Mouse (Mus musculus) heart, embryonic 12.5 days (tissue): ENCODE data around the gene Krba1. TPM values are rescaled to one million over a fixed set of nuclear protein-coding genes. Genes with fewer than 3 reads are reported as not detected.

Source experiments
- ATAC-seq: fragments of 200-750 bp; cut with Nextera tagmentation; 2 replicates; pipeline ENCODE4 v1.8.0; 2017; ENCODE audit warnings: moderate TSS enrichment, moderate library complexity; ENCODE audit not compliant: insufficient number of reproducible peaks, low FRiP score
- H3K27ac ChIP-seq: fragments of 300-500 bp; sonication (generic); 2 replicates; pipeline ENCODE4 v1.5.1; 2016; ENCODE audit warnings: mild to moderate bottlenecking, moderate library complexity; ENCODE audit not compliant: poor library complexity, severe bottlenecking
- H3K27me3 ChIP-seq: fragments of 300-500 bp; sonication (generic); replicated peaks from 2 replicates; pipeline ENCODE4 v1.6.1; 2016; ENCODE audit warnings: mild to moderate bottlenecking, moderate library complexity
- H3K36me3 ChIP-seq: fragments of 300-500 bp; sonication (generic); 2 replicates; pipeline ENCODE4 v1.6.1; 2016; ENCODE audit warnings: mild to moderate bottlenecking, moderate library complexity
- H3K4me1 ChIP-seq: fragments of 300-500 bp; sonication (generic); replicated peaks from 2 replicates; pipeline ENCODE4 v1.6.1; 2016; ENCODE audit warnings: mild to moderate bottlenecking
- H3K4me2 ChIP-seq: fragments of 300-500 bp; sonication (generic); 2 replicates; pipeline ENCODE4 v1.6.1; 2016; ENCODE audit warnings: mild to moderate bottlenecking, moderate library complexity
- H3K4me3 ChIP-seq: fragments of 300-500 bp; sonication (generic); 2 replicates; pipeline ENCODE4 v1.5.1; 2016; ENCODE audit warnings: mild to moderate bottlenecking
- H3K9ac ChIP-seq: fragments of 300-500 bp; sonication (generic); 2 replicates; pipeline ENCODE4 v1.6.1; 2016; ENCODE audit warnings: mild to moderate bottlenecking, moderate library complexity
- H3K9me3 ChIP-seq: fragments of 300-500 bp; sonication (generic); replicated peaks from 2 replicates; pipeline ENCODE4 v1.6.1; 2016; ENCODE audit warnings: mild to moderate bottlenecking, moderate library complexity
- WGBS: fragments of 180-500 bp; shearing (Covaris S2); methylation state at CpG from one replicate; pipeline ENCODE4 v1.1.7; 2016; 5-methylcytosine and 5-hydroxymethylcytosine counted together
- polyA plus RNA-seq: library from polyadenylated mRNA; unstranded; fragments of >200 nt; fragmentation: Nextera tagmentation; extraction: Ambion mirVana; gene quantifications from 2 replicates; pipeline ENCODE4 v1.2.1, GENCODE M21; 2016

The Krba1 gene
- polyA plus RNA-seq, 1 experiment from 2014 or later = 21.2 TPM

DNA sequence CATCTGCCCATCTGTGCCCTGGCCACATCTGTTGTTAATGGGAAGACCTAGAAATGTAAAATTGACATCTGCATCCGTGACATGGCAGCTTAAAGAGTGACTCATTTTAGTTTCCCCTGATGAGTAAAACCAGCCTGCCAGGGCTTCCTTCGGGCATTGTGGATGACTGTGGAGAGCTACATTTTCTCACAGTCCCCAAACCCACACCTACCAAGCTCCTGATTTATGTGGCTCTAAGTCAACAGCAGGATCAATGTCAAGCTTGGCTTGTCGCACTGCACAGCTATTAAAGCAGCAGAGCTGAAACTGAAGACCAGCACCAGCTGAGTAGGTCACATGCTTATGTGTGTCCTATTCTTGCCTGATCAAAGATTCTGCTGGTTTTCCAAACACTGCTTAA is 15.2 kb downstream of the Krba1 start:
- Histone ChIP-seq H3K4me1 (peaks cover 19% of the 10 kb centered on the region), H3K27ac (peak overlapping the region; percentile 72; the same call in 1 of the 2 replicates)
- no peak for ATAC-seq

DNA sequence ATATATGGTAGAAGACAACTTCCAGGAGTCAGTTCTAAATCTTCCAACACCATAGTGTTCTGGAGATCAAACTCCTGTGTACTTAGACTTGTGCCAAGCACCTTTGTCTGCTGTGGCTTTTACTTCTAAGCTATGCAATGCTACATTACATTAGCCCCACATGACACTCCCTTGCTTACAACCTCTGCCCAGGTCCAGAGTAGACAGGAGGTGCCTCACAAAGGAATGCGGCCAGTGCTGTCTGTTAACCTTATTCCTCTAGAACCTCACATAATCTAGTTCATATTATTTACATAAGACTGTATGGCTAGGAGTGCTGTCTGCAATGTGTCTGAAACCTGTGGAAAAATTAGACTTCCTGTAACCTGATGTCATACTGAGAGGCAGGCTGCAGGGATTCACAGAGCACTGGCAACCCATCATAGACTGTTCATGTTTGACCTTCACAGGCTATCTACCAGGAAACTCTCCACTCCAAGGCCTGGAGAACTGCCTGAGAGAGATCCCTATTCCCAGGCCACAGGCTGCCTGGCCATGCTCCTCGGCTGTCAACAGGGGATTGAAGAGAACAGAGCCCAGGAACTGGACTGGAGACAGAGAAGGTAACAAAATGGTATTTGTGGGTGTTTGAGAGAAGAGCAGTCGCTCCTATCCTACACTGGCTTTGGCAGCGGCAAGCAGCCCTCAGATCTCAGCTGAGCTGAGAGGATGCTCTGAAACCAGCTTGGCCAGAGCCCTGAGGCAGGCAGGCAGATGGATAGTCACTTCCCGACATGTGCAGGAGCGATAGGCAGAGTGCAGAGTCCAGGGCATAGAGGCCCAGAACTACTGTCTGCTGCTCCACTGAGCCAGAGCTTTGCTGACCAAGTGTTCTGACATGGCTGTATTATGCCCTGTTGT is 16.1 kb downstream of the Krba1 start:
- peak; percentile 58 for ATAC-seq
- 75% methylated on average over 6 of the region's 6 CpGs for WGBS
- H3K4me2 ChIP-seq = no peak overlapping the region
- H3K27ac ChIP-seq = peak overlapping the region; percentile 72
- no peaks in the 10 kb centered on the region for H3K27me3 ChIP-seq
- no peaks in the 10 kb centered on the region for H3K9me3 ChIP-seq
- peaks cover 19% of the 10 kb centered on the region for H3K4me1 ChIP-seq
- H3K36me3 ChIP-seq = peaks cover 99% of the 10 kb centered on the region
- H3K4me3 ChIP-seq = no peak overlapping the region
- H3K9ac ChIP-seq = no peak overlapping the region

More for the DNA sequence above, 15.2 kb downstream of the Krba1 start:
- Histone ChIP-seq H3K27me3 (no peaks in the 10 kb centered on the region), H3K36me3 (peaks cover 99% of the 10 kb centered on the region), H3K9me3 (no peaks in the 10 kb centered on the region), H3K4me3 (no peak overlapping the region), H3K9ac (no peak overlapping the region), H3K4me2 (no peak overlapping the region)
- 83% methylated on average over 3 of the region's 3 CpGs for WGBS

DNA sequence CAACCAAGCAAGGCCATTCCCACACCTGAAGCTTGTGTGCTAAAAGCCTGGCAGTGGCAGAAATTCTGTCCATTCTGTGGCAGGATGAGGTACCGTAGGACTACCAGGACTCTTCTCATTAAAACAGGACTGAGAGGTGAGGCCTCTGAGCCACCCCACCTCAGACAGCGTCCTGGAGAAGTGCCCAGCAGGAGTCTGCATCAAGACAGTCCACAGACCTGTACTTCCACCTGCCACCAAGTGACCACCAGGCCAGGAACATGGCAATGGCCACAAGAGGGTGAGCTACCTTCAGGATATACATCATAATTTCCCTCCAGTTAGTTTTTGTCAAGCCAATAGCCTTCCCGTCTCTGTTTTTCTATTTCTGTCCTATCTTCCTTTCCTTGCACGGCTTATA is 16.8 kb downstream of the Krba1 start:
- no peaks in the 10 kb centered on the region for H3K9me3 ChIP-seq
- H3K9ac ChIP-seq = no peak overlapping the region
- H3K4me3 ChIP-seq = no peak overlapping the region
- no peaks in the 10 kb centered on the region for H3K27me3 ChIP-seq
- peaks cover 19% of the 10 kb centered on the region for H3K4me1 ChIP-seq
- no peak overlapping the region for H3K4me2 ChIP-seq
- no peak for ATAC-seq
- H3K36me3 ChIP-seq = peaks cover 99% of the 10 kb centered on the region
- H3K27ac ChIP-seq = peak overlapping the region; percentile 72
- 78% methylated on average over 4 of the region's 4 CpGs for WGBS

DNA sequence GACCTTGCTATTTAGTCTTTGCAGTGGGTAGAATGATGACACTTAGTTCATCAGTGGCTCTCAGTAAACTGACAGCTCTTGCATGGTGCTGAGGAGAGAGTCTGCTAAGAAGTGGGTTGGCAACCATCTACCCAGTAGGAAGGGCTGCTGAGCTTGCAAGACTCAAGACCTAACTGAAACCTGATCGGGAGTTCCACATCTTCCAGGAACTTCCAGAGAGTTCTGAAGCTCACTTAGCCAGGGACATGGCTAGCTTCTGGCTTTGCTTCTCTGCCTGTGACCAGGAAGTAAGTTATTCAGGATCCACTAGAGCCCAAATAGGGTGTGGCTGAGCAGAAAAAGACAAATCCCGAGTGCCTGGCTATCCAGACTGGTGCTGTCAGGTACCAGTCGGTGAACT is 17.3 kb downstream of the Krba1 start:
- 80% methylated on average over 3 of the region's 3 CpGs for WGBS
- H3K9me3 ChIP-seq = no peaks in the 10 kb centered on the region
- peaks cover 19% of the 10 kb centered on the region for H3K4me1 ChIP-seq
- no peak overlapping the region for H3K27ac ChIP-seq
- H3K9ac ChIP-seq = no peak overlapping the region
- H3K4me3 ChIP-seq = no peak overlapping the region
- H3K36me3 ChIP-seq = peaks cover 99% of the 10 kb centered on the region
- no peak overlapping the region for H3K4me2 ChIP-seq
- no peak for ATAC-seq
- H3K27me3 ChIP-seq = no peaks in the 10 kb centered on the region

GRCm38 (mm10) chr6:48413081-48413480 is 17.7 kb downstream of the Krba1 start:
- Histone ChIP-seq H3K4me2 (no peak overlapping the region), H3K27ac (no peak overlapping the region), H3K9ac (no peak overlapping the region), H3K27me3 (no peaks in the 10 kb centered on the region), H3K9me3 (no peaks in the 10 kb centered on the region), H3K4me1 (peaks cover 19% of the 10 kb centered on the region), H3K4me3 (no peak overlapping the region), H3K36me3 (peaks cover 99% of the 10 kb centered on the region)
- no peak for ATAC-seq
- 77% methylated on average over 10 of the region's 10 CpGs for WGBS

DNA sequence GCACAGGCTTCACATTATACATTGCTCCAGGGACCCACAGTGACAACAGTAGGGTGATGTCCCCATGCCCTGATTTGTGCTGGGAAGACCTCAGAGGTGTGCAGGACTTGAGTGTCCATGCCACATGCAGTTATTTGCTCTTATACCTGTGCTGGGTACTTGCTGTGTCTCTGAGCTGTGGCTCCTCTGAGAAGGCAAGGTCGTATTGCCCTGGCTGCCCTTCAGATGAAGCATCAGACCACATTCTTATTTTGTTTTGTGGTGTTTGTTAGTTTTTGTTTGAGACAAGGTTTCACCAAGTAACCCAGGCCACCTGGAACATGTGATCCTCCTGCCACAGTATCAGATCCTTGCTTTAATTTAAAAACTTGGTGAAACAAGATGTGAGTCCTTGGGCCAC is 19.5 kb downstream of the Krba1 start:
- no peak for ATAC-seq
- Histone ChIP-seq H3K9ac (no peak overlapping the region), H3K36me3 (peaks cover 91% of the 10 kb centered on the region), H3K27ac (no peak overlapping the region), H3K4me2 (no peak overlapping the region), H3K4me1 (peaks cover 12% of the 10 kb centered on the region), H3K9me3 (no peaks in the 10 kb centered on the region), H3K27me3 (no peaks in the 10 kb centered on the region), H3K4me3 (no peak overlapping the region)
- 71% methylated on average over 1 of the region's 1 CpGs for WGBS

DNA sequence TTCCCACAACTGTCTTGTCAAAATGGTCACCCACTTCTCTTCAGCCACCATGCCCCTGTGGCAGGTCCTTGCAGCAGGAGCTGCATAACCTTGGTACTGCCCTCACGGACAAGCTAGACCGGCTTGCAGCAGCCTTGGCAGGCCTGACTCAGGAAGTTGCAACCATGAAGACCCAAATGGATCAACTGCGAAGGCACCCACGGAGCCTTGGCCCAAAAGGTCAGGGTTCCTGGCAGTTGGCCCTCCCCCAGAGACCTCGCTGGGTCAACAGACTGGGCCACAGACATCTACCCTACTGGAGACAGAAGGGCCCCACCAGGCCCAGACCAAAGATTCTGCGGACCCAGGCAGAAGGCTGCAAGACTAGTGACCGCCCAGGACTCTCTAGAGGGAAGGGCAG is 20.2 kb downstream of the Krba1 start:
- H3K27ac ChIP-seq = no peak overlapping the region
- no peak overlapping the region for H3K9ac ChIP-seq
- no peak overlapping the region for H3K4me3 ChIP-seq
- H3K9me3 ChIP-seq = no peaks in the 10 kb centered on the region
- no peak for ATAC-seq
- H3K4me1 ChIP-seq = peaks cover 16% of the 10 kb centered on the region
- peaks cover 83% of the 10 kb centered on the region for H3K36me3 ChIP-seq
- WGBS = 93% methylated on average over 7 of the region's 7 CpGs
- H3K4me2 ChIP-seq = no peak overlapping the region
- H3K27me3 ChIP-seq = no peaks in the 10 kb centered on the region

DNA sequence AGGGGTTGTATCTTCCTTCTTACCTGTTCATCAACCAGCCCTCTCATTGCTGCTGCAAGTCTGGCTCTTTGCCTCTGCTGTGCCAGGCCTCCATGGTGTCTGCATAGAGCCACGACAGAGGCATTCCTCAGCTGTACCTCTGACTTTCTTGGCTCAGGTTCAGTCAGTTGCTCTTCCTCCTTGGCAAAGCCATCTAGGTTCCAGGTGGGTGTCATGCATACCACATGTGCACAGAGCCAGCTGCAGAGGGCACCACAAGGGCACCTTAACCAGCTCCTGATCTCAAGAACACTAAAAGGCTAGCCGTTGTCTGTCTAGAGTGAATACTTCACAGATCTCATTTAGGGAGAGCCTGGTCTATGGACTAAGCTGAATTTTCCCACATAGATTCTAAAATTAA is 21.1 kb downstream of the Krba1 start:
- H3K4me3 ChIP-seq = no peak overlapping the region

GRCm38 (mm10) chr6:48420647-48421046 is 25.3 kb downstream of the Krba1 start:
- H3K4me2 ChIP-seq = no peak overlapping the region
- peaks cover 8% of the 10 kb centered on the region; the same call in 1 of the 2 replicates for H3K4me1 ChIP-seq
- peaks cover 34% of the 10 kb centered on the region for H3K36me3 ChIP-seq
- no peaks in the 10 kb centered on the region for H3K9me3 ChIP-seq
- no peak overlapping the region for H3K27ac ChIP-seq
- H3K27me3 ChIP-seq = no peaks in the 10 kb centered on the region
- 12% methylated on average over 2 of the region's 2 CpGs for WGBS
- ATAC-seq = no peak
- no peak overlapping the region for H3K9ac ChIP-seq
- H3K4me3 ChIP-seq = no peak overlapping the region

More for the DNA sequence above, 21.1 kb downstream of the Krba1 start:
- Histone ChIP-seq H3K9me3 (no peaks in the 10 kb centered on the region), H3K27ac (no peak overlapping the region), H3K27me3 (no peaks in the 10 kb centered on the region), H3K4me1 (peaks cover 16% of the 10 kb centered on the region), H3K36me3 (peaks cover 76% of the 10 kb centered on the region), H3K4me2 (no peak overlapping the region), H3K9ac (no peak overlapping the region)
- WGBS = 85% methylated on average over 2 of the region's 2 CpGs
- ATAC-seq = no peak

DNA sequence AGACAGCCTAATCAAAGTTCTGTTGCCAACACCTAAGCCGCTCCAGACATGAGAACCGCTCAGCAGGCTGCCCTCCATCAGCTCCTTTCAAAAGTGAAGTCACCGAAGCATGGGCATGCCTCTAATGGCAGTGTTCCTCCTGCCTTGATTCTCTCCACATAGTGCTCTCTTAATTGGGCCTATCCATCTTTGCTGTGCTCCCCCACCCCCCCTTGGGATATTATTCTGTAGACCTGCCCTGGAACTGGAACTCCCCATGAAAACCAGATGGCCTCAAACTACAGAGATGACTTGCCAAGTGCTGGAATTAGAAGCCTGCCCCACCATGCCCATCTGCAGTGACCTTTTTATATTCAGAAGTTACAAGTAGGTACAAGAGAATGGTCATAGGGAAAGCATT is 27.9 kb downstream of the Krba1 start:
- no peak overlapping the region for H3K4me3 ChIP-seq
- H3K27ac ChIP-seq = no peak overlapping the region
- 75% methylated on average over 3 of the region's 3 CpGs for WGBS

GRCm38 (mm10) chr6:48424074-48424473 is 28.7 kb downstream of the Krba1 start:
- H3K27ac ChIP-seq = no peak overlapping the region
- H3K36me3 ChIP-seq = no peaks in the 10 kb centered on the region
- no peak overlapping the region for H3K4me2 ChIP-seq
- peaks cover 8% of the 10 kb centered on the region; the same call in 1 of the 2 replicates for H3K4me1 ChIP-seq
- no peaks in the 10 kb centered on the region for H3K9me3 ChIP-seq
- WGBS = 61% methylated on average over 5 of the region's 5 CpGs
- no peak overlapping the region for H3K9ac ChIP-seq
- ATAC-seq = no peak
- no peaks in the 10 kb centered on the region for H3K27me3 ChIP-seq
- H3K4me3 ChIP-seq = no peak overlapping the region

More for the DNA sequence above, 27.9 kb downstream of the Krba1 start:
- ATAC-seq = no peak
- H3K36me3 ChIP-seq = peaks cover 7% of the 10 kb centered on the region
- no peak overlapping the region for H3K9ac ChIP-seq
- no peaks in the 10 kb centered on the region for H3K9me3 ChIP-seq
- H3K4me1 ChIP-seq = peaks cover 8% of the 10 kb centered on the region; the same call in 1 of the 2 replicates
- H3K4me2 ChIP-seq = no peak overlapping the region
- H3K27me3 ChIP-seq = no peaks in the 10 kb centered on the region
